Mouse (Mus musculus) lung, postnatal 0 days (tissue): ENCODE data around the gene Ndufb2.

Experiments used
- CTCF ChIP-seq: IDR thresholded peaks from 2 replicates; pipeline ENCODE4 v1.5.1; 2016; ENCODE audit warnings: antibody characterized with exemption, mild to moderate bottlenecking
- EP300 ChIP-seq: IDR thresholded peaks from 2 replicates; pipeline ENCODE4 v1.6.1; 2016; ENCODE audit warnings: antibody characterized with exemption, mild to moderate bottlenecking, control low read depth

- TF ChIP-seq CTCF (no peak), EP300 (peak; percentile 78; the same call in 1 of the 2 replicates)
These were observed 37.3 kb upstream of the Ndufb2 start for GRCm38 (mm10) chr6:39554888-39555647.
